Mouse (Mus musculus) kidney, postnatal 25 days (tissue): Measurements from ENCODE around the gene Pde4dip.
A peak's percentile ranks its signal among the peaks of the same experiment; 100 is the strongest.

ENCODE experiments used
- DNase-seq, 2 experiments: peaks; one replicate each; pipeline ENCODE4 v3.0.0; 2021; ENCODE audit warnings: mixed read lengths in 2 of 2

Pde4dip gene

GRCm38 (mm10) chr3:97748789-97749188, 139.7 kb downstream of the Pde4dip start:
- DNase-seq = no peak

- no peak for DNase-seq
Observed at GRCm38 (mm10) chr3:97742841-97743240, 145.7 kb downstream of the Pde4dip start.

GRCm38 (mm10) chr3:97735575-97735974, 152.9 kb downstream of the Pde4dip start:
- DNase-seq = no peak

- DNase-seq = no peak
Observed at GRCm38 (mm10) chr3:97734259-97734658, 154.2 kb downstream of the Pde4dip start.

- no peak for DNase-seq
Observed at GRCm38 (mm10) chr3:97732622-97733021, 155.9 kb downstream of the Pde4dip start.

GRCm38 (mm10) chr3:97730624-97731023, 157.9 kb downstream of the Pde4dip start:
- no peak for DNase-seq

- no peak for DNase-seq
Observed at GRCm38 (mm10) chr3:97730131-97730530, 158.4 kb downstream of the Pde4dip start.

- no peak for DNase-seq
Observed at GRCm38 (mm10) chr3:97727801-97728200, 160.7 kb downstream of the Pde4dip start.

- no peak for DNase-seq
Observed at GRCm38 (mm10) chr3:97719116-97719515, 169.4 kb downstream of the Pde4dip start.

GRCm38 (mm10) chr3:97715922-97716321, 172.6 kb downstream of the Pde4dip start:
- DNase-seq = no peak

GRCm38 (mm10) chr3:97710881-97711280, 177.6 kb downstream of the Pde4dip start:
- no peak for DNase-seq

- no peak for DNase-seq
Observed at GRCm38 (mm10) chr3:97710134-97710533, 178.4 kb downstream of the Pde4dip start.

- DNase-seq = no peak
Observed at GRCm38 (mm10) chr3:97706561-97706960, 181.9 kb downstream of the Pde4dip start.

GRCm38 (mm10) chr3:97705508-97705907, 183.0 kb downstream of the Pde4dip start:
- no peak for DNase-seq

- DNase-seq = no peak
Observed at GRCm38 (mm10) chr3:97702448-97703080, 185.9 kb downstream of the Pde4dip start.

GRCm38 (mm10) chr3:97701198-97701597, 187.3 kb downstream of the Pde4dip start:
- no peak for DNase-seq

GRCm38 (mm10) chr3:97699061-97699460, 189.4 kb downstream of the Pde4dip start:
- DNase-seq = no peak

GRCm38 (mm10) chr3:97697291-97697690, 191.2 kb downstream of the Pde4dip start:
- DNase-seq = peak; percentile 35 to 64

- DNase-seq = no peak
Observed at GRCm38 (mm10) chr3:97696866-97697265, 191.6 kb downstream of the Pde4dip start.

GRCm38 (mm10) chr3:97693806-97694205, 194.7 kb downstream of the Pde4dip start:
- no peak for DNase-seq

- no peak for DNase-seq
Observed at GRCm38 (mm10) chr3:97691443-97692017, 197.0 kb downstream of the Pde4dip start.

- peak; percentile 65 to 83 for DNase-seq
Observed at GRCm38 (mm10) chr3:97690590-97690989, 197.9 kb downstream of the Pde4dip start.

GRCm38 (mm10) chr3:97689289-97689688, 199.2 kb downstream of the Pde4dip start:
- DNase-seq = no peak

- DNase-seq = no peak
Observed at GRCm38 (mm10) chr3:97686372-97687117, 202.0 kb downstream of the Pde4dip start.
